Mouse (Mus musculus): ENCODE data around the gene Cacng7. TPM values are rescaled to one million over a fixed set of nuclear protein-coding genes. Genes with fewer than 3 reads are reported as not detected.
A peak's percentile ranks its signal among the peaks of the same experiment; 100 is the strongest.

Gene Cacng7
- total and polyA plus RNA-seq, 3 experiments, result 0.04 to 0.11 TPM; not detected in 1

GRCm38 (mm10) chr7:3284604-3285003 is 48.2 kb upstream of the Cacng7 start:
- Histone ChIP-seq H3K4me1 (ENCODE audit: control insufficient read depth in 1 of 2, insufficient read depth in 2 of 2, low read length in 2 of 2) (peaks cover 3 to 21% of the 10 kb centered on the region in 2 experiments), H3K9ac (ENCODE audit: control insufficient read depth, low read depth, low read length, poor library complexity, severe bottlenecking) (no peak overlapping the region), H3K9me3 (replicated peaks; ENCODE audit: insufficient read depth, low read length) (no peaks in the 10 kb centered on the region), H3K36me3 (ENCODE audit: control insufficient read depth in 1 of 2, insufficient read depth in 2 of 2, low read length in 2 of 2) (peaks cover 0 to 18% of the 10 kb centered on the region in 2 experiments; a peak in 2 of 4 replicates), H3K27ac (ENCODE audit: control insufficient read depth, low read depth, low read length) (no peak overlapping the region), H3K79me2 (ENCODE audit: control insufficient read depth, insufficient read depth, low read length, poor library complexity) (no peaks in the 10 kb centered on the region; the same call in 1 of the 2 replicates), H3K4me3 (ENCODE audit: control insufficient read depth in 1 of 2, insufficient read depth in 1 of 2, low read depth in 2 of 2, low read length in 2 of 2) (no peak overlapping the region), H3K27me3 (ENCODE audit: control insufficient read depth in 1 of 2, insufficient read depth in 2 of 2, low read length in 2 of 2) (no peaks in the 10 kb centered on the region)
- TF ChIP-seq EP300 (IDR thresholded peaks at IDR 0.05; ENCODE audit: low read depth in 1 of 2, low read length in 2 of 2) (no peak), KAT2A (conservative IDR thresholded peaks at IDR 0.05; ENCODE audit: low read depth, low read length) (no peak), ETS1 (IDR thresholded peaks at IDR 0.05; ENCODE audit: low read depth, low read length) (no peak), USF1 (IDR thresholded peaks at IDR 0.05; ENCODE audit: low read depth, low read length) (no peak), TCF12 (IDR thresholded peaks at IDR 0.05; ENCODE audit: low read depth, low read length) (no peak), E2F4 (IDR thresholded peaks at IDR 0.05; ENCODE audit: borderline replicate concordance, low read depth, low read length) (no peak), GATA1 (IDR thresholded peaks at IDR 0.05; ENCODE audit: low read depth, low read length) (no peak), NRF1 (IDR thresholded peaks at IDR 0.05; ENCODE audit: insufficient read depth, low read depth, low read length, poor library complexity, severe bottlenecking) (no peak), ZMIZ1 (IDR thresholded peaks at IDR 0.05; ENCODE audit: low read depth, low read length) (no peak), CHD2 (IDR thresholded peaks at IDR 0.05; ENCODE audit: low read length) (no peak), CTCF (IDR thresholded peaks at IDR 0.05 in 2 of 3, conservative IDR thresholded peaks at IDR 0.05 in 1 of 3; ENCODE audit: control insufficient read depth in 1 of 3, insufficient read depth in 1 of 3, low read depth in 2 of 3, low read length in 3 of 3, poor library complexity in 1 of 3, severe bottlenecking in 1 of 3) (no peak), MAX (IDR thresholded peaks at IDR 0.05; ENCODE audit: low read length) (no peak), ZKSCAN1 (IDR thresholded peaks at IDR 0.05; ENCODE audit: low read depth, low read length) (no peak), SMC3 (IDR thresholded peaks at IDR 0.05; ENCODE audit: low read depth, low read length) (no peak), MYB (IDR thresholded peaks at IDR 0.05; ENCODE audit: low read depth, low read length) (no peak), NELFE (IDR thresholded peaks at IDR 0.05; ENCODE audit: low read depth, low read length) (no peak), JUND (IDR thresholded peaks at IDR 0.05; ENCODE audit: low read depth, low read length) (no peak), UBTF (IDR thresholded peaks at IDR 0.05; ENCODE audit: borderline replicate concordance, insufficient read depth, low read depth, low read length) (no peak), ZNF384 (IDR thresholded peaks at IDR 0.05; ENCODE audit: low read depth, low read length) (no peak), MAFK (IDR thresholded peaks at IDR 0.05; ENCODE audit: borderline replicate concordance, low read depth, low read length) (no peak)
- DNase-seq (ENCODE audit: low read depth, low spot score), result no peak

- Histone ChIP-seq H3K36me3 (ENCODE audit: control insufficient read depth in 1 of 2, insufficient read depth in 2 of 2, low read length in 2 of 2) (peaks cover 0 to 20% of the 10 kb centered on the region in 2 experiments; a peak in 2 of 4 replicates), H3K79me2 (ENCODE audit: control insufficient read depth, insufficient read depth, low read length, poor library complexity) (no peaks in the 10 kb centered on the region; the same call in 1 of the 2 replicates), H3K9me3 (replicated peaks; ENCODE audit: insufficient read depth, low read length) (no peaks in the 10 kb centered on the region), H3K4me3 (ENCODE audit: control insufficient read depth in 1 of 2, insufficient read depth in 1 of 2, low read depth in 2 of 2, low read length in 2 of 2) (no peak overlapping the region), H3K4me1 (ENCODE audit: control insufficient read depth in 1 of 2, insufficient read depth in 2 of 2, low read length in 2 of 2) (peaks cover 5 to 22% of the 10 kb centered on the region in 2 experiments), H3K27me3 (ENCODE audit: control insufficient read depth in 1 of 2, insufficient read depth in 2 of 2, low read length in 2 of 2) (no peaks in the 10 kb centered on the region), H3K9ac (ENCODE audit: control insufficient read depth, low read depth, low read length, poor library complexity, severe bottlenecking) (no peak overlapping the region), H3K27ac (ENCODE audit: control insufficient read depth, low read depth, low read length) (no peak overlapping the region; the same call in 1 of the 2 replicates)
- DNase-seq (ENCODE audit: low read depth, low spot score), result peak; percentile 84
- TF ChIP-seq MAX (IDR thresholded peaks at IDR 0.05; ENCODE audit: low read length), result no peak
- TF ChIP-seq EP300 (IDR thresholded peaks at IDR 0.05; ENCODE audit: low read depth in 1 of 2, low read length in 2 of 2), result peak in 1 of 2 experiments; percentile 49; a peak in 1 of 4 replicates
- no peak for TF ChIP-seq UBTF (IDR thresholded peaks at IDR 0.05; ENCODE audit: borderline replicate concordance, insufficient read depth, low read depth, low read length)
- TF ChIP-seq MAFK (IDR thresholded peaks at IDR 0.05; ENCODE audit: borderline replicate concordance, low read depth, low read length), result no peak
These were observed 46.7 kb upstream of the Cacng7 start for GRCm38 (mm10) chr7:3286036-3286435.

Data from MEL (cell line).